In genomic region chr3:55423640-55424397, GRCm38 (mm10) we compare ENCODE assay signal across 9 mouse cellular contexts. TPM values are rescaled to one million over a fixed set of nuclear protein-coding genes. Genes with fewer than 3 reads are reported as not detected.
A peak's percentile ranks its signal among the peaks of the same experiment; 100 is the strongest.
DNase-seq lines count a peak whose midpoint lies in the region; ATAC-seq and TF ChIP-seq lines count a peak whose summit lies in the region.
"Had no signal": no experiment of that assay in that cellular context is flagged by ENCODE, and none has a peak within 500 bp of the region (broad histone marks: within the 10 kb centered on the region; RNA-seq: fewer than 3 reads in every experiment).

No protein-coding gene starts in this region.

- no peaks in the 10 kb centered on the region for H3K9me3 ChIP-seq in embryonic facial prominence, embryonic 10.5 days
- no peaks in the 10 kb centered on the region for H3K9me3 ChIP-seq in hindbrain, postnatal 0 days (ENCODE audit: low read length)
- no peaks in the 10 kb centered on the region for H3K9me3 ChIP-seq in midbrain, embryonic 16.5 days (replicated peaks; ENCODE audit: control insufficient read depth, low read length, poor library complexity, severe bottlenecking)
- no peaks in the 10 kb centered on the region for H3K9me3 ChIP-seq in intestine, embryonic 15.5 days

- H3K9ac ChIP-seq in hindbrain, postnatal 0 days (replicated peaks; ENCODE audit: low read length), result no peak overlapping the region
- H3K9ac ChIP-seq in midbrain, embryonic 16.5 days (ENCODE audit: low read depth, low read length), result no peak overlapping the region
- H3K9ac ChIP-seq in intestine, embryonic 15.5 days, result no peak overlapping the region
- H3K9ac ChIP-seq: liver, embryonic 14.5 days had no signal

- peak; percentile 44 for TF ChIP-seq CTCF in hindbrain, postnatal 0 days (IDR thresholded peaks at IDR 0.05; ENCODE audit: low read depth)

- intact Hi-C loops in gastrocnemius, postnatal 14 days (cut with DNase I; ENCODE audit: low total_unique reads), result no loop called here

- peak; percentile 34 for DNase-seq in gastrocnemius, postnatal 14 days
- no peak for DNase-seq in gastrocnemius, adult 18-20 months (ENCODE audit: low spot score)
- peak; percentile 42 for DNase-seq in embryonic facial prominence, embryonic 10.5 days (ENCODE audit: low spot score)
- DNase-seq in hindbrain, postnatal 0 days (ENCODE audit: low spot score), result peak; percentile 80
- DNase-seq in natural killer cell, adult 2 months (ENCODE audit: low spot score in 2 of 2), result no peak
- DNase-seq in cerebellum, adult 11 months, result no peak

- peak; percentile 93 for ATAC-seq in hindbrain, postnatal 0 days
- ATAC-seq in midbrain, embryonic 16.5 days, result peak; percentile 88
- no peak for ATAC-seq in intestine, embryonic 15.5 days

- no peaks in the 10 kb centered on the region for H3K36me3 ChIP-seq in embryonic facial prominence, embryonic 10.5 days (replicated peaks)
- H3K36me3 ChIP-seq in hindbrain, postnatal 0 days (ENCODE audit: insufficient read depth, low read length), result no peaks in the 10 kb centered on the region
- no peaks in the 10 kb centered on the region for H3K36me3 ChIP-seq in midbrain, embryonic 16.5 days (ENCODE audit: control insufficient read depth, insufficient read depth, low read length)
- H3K36me3 ChIP-seq in intestine, embryonic 15.5 days, result no peaks in the 10 kb centered on the region

- H3K4me1 ChIP-seq in embryonic facial prominence, embryonic 10.5 days, result peaks cover 32% of the 10 kb centered on the region
- peaks cover 12% of the 10 kb centered on the region; the same call in 1 of the 2 replicates for H3K4me1 ChIP-seq in hindbrain, postnatal 0 days (ENCODE audit: insufficient read depth, low read length)
- H3K4me1 ChIP-seq in midbrain, embryonic 16.5 days (ENCODE audit: control insufficient read depth, insufficient read depth, low read length), result peaks cover 42% of the 10 kb centered on the region
- H3K4me1 ChIP-seq in intestine, embryonic 15.5 days (replicated peaks), result no peaks in the 10 kb centered on the region

- H3K4me3 ChIP-seq in embryonic facial prominence, embryonic 10.5 days, result peak overlapping the region; percentile 34
- H3K4me3 ChIP-seq in hindbrain, postnatal 0 days (ENCODE audit: low read length), result no peak overlapping the region
- peak overlapping the region; percentile 9; the same call in 1 of the 2 replicates for H3K4me3 ChIP-seq in midbrain, embryonic 16.5 days (ENCODE audit: low read depth, low read length)
- H3K4me3 ChIP-seq in intestine, embryonic 15.5 days (replicated peaks), result no peak overlapping the region

- no peaks in the 10 kb centered on the region for H3K27me3 ChIP-seq in embryonic facial prominence, embryonic 10.5 days (replicated peaks; ENCODE audit: low read depth, poor library complexity, severe bottlenecking)
- no peaks in the 10 kb centered on the region for H3K27me3 ChIP-seq in hindbrain, postnatal 0 days (ENCODE audit: insufficient read depth, low read length)
- H3K27me3 ChIP-seq in midbrain, embryonic 16.5 days (ENCODE audit: control insufficient read depth, insufficient read depth, low read depth, low read length), result no peaks in the 10 kb centered on the region
- no peaks in the 10 kb centered on the region for H3K27me3 ChIP-seq in intestine, embryonic 15.5 days (replicated peaks)

- H3K27ac ChIP-seq in embryonic facial prominence, embryonic 10.5 days (replicated peaks), result no peak overlapping the region
- peak overlapping the region; percentile 70 for H3K27ac ChIP-seq in hindbrain, postnatal 0 days
- peak overlapping the region; percentile 86 for H3K27ac ChIP-seq in midbrain, embryonic 16.5 days (ENCODE audit: low read length)
- H3K27ac ChIP-seq in intestine, embryonic 15.5 days, result no peak overlapping the region
- H3K27ac ChIP-seq: liver, embryonic 14.5 days had no signal

- WGBS in embryonic facial prominence, embryonic 10.5 days, result 26% methylated on average over 11 of the region's 11 CpGs
- 8% methylated on average over 11 of the region's 11 CpGs for WGBS in hindbrain, postnatal 0 days
- 11% methylated on average over 11 of the region's 11 CpGs for WGBS in midbrain, embryonic 16.5 days
- WGBS in intestine, embryonic 15.5 days, result 34% methylated on average over 11 of the region's 11 CpGs

- peak overlapping the region; percentile 33; the same call in 1 of the 2 replicates for H3K4me2 ChIP-seq in hindbrain, postnatal 0 days (ENCODE audit: low read depth, low read length)
- H3K4me2 ChIP-seq in midbrain, embryonic 16.5 days (ENCODE audit: low read length), result peak overlapping the region; percentile 47
- no peak overlapping the region for H3K4me2 ChIP-seq in intestine, embryonic 15.5 days (replicated peaks)

RNA-seq across cellular contexts. Expression of gene Gm21954, which starts 48.2 kb away (rescaled TPM):
- not detected for total RNA-seq in gastrocnemius, postnatal 14 days (2021)
- total RNA-seq in gastrocnemius, adult 18-20 months (2021), result not detected
- polyA plus RNA-seq in embryonic facial prominence, embryonic 10.5 days (2016; fragmentation: Nextera tagmentation; extraction: Ambion mirVana), result not detected in 2 replicates
- total RNA-seq in hindbrain, postnatal 0 days (2014; rRNA removed), result not detected in 2 replicates
- not detected in 2 replicates for polyA plus RNA-seq in hindbrain, postnatal 0 days (2015; fragmentation: Nextera tagmentation; extraction: Ambion mirVana)
- polyA plus RNA-seq in midbrain, embryonic 16.5 days (2015; fragmentation: Nextera tagmentation; extraction: Ambion mirVana), result not detected in 2 replicates
- not detected in 2 replicates for polyA plus RNA-seq in intestine, embryonic 15.5 days (2015; fragmentation: Nextera tagmentation; extraction: Ambion mirVana)
- polyA plus RNA-seq: liver, embryonic 14.5 days had no signal

Comparison
In these comparisons a context has a peak if more than half of its experiments do, and no peak if none do; other contexts are left out.
1. DNase-seq: peak in gastrocnemius, postnatal 14 days (single experiment), embryonic facial prominence, embryonic 10.5 days (single experiment) and hindbrain, postnatal 0 days (single experiment); none in gastrocnemius, adult 18-20 months (single experiment), natural killer cell, adult 2 months (0 of 2) and cerebellum, adult 11 months (single experiment).
2. H3K27ac ChIP-seq: peak in hindbrain, postnatal 0 days (single experiment) and midbrain, embryonic 16.5 days (single experiment); none in embryonic facial prominence, embryonic 10.5 days (single experiment) and intestine, embryonic 15.5 days (single experiment).
3. H3K4me3 ChIP-seq: peak in embryonic facial prominence, embryonic 10.5 days (single experiment) and midbrain, embryonic 16.5 days (single experiment); none in hindbrain, postnatal 0 days (single experiment) and intestine, embryonic 15.5 days (single experiment).